Mouse (Mus musculus) layer of hippocampus, postnatal 36 days (tissue): ENCODE data around the gene Gbp2b. TPM values are rescaled to one million over a fixed set of nuclear protein-coding genes. Genes with fewer than 3 reads are reported as not detected.
A peak's percentile ranks its signal among the peaks of the same experiment; 100 is the strongest.
"Not testable (repeated sequence)": the region's sequence is repeated elsewhere in the genome, so short reads cannot be mapped to it uniquely, and the experiment has no call there.

Experiments
- DNase-seq, 2 experiments: peaks; one replicate each; pipeline ENCODE4 v3.0.0; 2022
- microRNA-seq, 2 experiments: library from miRNA; unstranded; fragments of <30 nt; microRNA quantifications; one replicate each; pipeline ENCODE4 v1.2.0; 2021
- total RNA-seq, 2 experiments: library from RNA; stranded (reverse); gene quantifications; 2 replicates each; pipeline ENCODE4 v1.2.3; 2021

The Gbp2b gene
- total RNA-seq, 2 experiments from 2014 or later = not detected

DNA sequence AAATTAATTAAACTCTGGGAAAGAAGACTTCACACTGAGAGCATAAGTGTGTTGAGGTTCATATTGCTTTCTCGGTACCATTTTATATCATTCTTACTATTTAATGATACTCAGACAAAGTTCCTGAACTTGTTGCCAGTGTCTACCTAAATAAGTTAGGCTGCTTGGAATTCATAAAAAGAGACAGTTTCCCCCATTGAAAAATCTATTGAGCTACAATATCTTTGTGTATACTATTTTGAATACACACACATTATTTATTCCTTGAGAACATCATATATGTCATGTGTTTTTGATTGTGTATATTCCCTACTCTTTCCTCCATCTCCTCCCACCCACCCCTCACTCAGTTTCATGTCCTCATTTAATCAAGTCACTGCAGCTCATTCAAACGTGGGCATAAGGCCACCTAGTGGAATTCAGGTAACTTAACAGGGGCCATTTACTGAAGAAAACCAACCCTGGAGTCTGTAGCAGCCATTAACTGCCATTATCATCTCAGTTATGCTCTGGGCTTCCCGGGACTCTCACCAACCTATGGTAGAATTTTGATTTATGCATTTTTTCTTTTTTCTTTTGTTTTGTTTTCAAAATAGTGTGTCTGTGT is 26.4 kb downstream of the Gbp2b start:
- no peak for DNase-seq

DNA sequence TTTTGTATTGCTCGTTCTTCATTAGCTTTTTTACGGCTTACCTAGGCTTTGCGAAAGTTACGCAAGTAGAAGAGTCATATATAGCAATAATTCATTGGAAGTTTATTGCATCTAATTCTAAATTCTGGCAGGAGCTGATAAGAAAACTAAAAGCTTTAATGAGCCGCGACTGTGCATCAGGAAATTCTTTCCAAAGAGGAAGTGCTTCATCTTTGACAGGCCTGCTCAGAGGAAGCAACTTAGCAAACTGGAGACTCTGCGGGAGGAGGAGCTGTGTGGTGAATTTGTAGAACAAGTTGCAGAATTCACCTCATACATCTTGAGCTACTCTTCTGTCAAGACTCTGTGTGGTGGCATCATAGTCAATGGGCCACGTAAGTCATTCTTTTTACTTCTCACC is 35.7 kb downstream of the Gbp2b start:
- no peak for DNase-seq

DNA sequence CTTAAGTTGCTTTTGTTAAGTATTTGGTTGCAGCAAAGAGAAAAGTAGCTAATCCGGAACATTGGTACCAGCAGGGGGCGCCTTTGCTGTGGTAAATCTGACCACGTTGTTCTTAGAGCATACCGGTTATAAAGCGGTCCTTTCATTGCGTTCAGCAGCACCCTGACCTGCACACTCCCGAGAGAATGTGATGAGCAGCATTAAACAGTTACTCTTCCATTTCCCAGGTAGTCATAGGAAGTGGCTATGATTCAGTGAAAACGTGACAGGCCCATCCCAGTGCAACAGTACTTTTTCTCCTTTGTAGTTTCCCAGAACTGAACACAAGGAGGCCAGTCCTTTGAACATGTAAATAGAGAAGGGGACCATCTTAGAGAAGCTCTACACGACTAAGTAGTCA is 45.6 kb downstream of the Gbp2b start:
- DNase-seq = peak in 1 of 2 experiments; percentile 5

DNA sequence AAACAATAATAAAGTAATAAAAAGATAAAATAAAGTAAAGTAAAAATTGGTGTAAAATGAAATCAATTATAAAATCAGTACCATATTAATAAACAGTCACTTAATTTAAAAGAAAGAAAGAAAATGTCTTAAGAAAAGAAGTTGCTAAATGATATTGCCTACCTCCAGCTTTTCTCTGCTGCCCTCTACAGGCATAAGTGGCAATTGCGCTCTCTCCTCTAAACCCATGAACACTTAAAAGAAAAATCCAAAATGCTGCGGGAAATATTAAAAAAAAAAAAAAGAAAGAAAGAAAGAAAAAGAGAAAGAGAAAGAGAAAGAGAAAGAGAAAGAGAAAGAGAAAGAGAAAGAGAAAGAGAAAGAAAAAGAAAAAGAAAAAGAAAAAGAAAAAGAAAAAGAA is 51.3 kb downstream of the Gbp2b start:
- DNase-seq = peak; percentile 25 to 59

DNA sequence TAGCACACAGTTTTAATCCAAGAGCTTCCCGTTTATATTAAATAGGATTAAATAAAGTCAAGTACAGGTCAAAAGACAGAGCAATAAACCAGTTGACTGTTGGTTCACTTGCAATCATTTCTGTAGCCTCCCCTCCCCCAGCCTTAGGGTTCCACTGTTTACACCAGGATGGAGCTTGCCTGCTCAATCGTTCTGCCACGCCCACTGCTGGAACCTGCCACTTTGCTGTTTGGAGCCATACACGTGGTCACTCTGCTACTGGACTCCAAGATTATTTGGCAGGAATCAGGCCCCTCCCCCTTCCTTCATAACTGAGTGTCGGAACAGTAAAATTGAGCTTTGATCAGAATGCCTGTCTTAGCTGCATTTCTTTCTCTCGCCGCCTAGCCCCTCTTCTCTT is 53.2 kb downstream of the Gbp2b start:
- DNase-seq = not testable (repeated sequence)

DNA sequence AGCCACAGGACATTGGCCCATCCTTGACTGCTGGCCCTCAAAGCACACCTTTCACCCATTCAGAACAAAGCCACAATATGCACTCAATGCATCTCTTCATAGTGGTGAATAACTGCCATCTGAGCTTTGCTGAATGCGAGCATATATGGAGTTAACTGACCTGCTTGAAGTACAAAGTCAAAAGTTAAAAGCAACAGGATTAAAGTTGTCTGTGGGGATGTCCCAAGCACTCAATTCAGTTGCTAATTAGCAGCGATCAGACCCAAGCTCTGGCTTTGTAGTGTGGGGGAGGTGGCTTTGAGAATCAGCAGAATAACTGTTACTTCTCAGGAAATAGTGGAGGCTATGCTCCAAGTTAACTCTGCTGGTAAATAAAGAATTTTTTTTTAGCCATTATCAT is 55.6 kb downstream of the Gbp2b start:
- DNase-seq = no peak

DNA sequence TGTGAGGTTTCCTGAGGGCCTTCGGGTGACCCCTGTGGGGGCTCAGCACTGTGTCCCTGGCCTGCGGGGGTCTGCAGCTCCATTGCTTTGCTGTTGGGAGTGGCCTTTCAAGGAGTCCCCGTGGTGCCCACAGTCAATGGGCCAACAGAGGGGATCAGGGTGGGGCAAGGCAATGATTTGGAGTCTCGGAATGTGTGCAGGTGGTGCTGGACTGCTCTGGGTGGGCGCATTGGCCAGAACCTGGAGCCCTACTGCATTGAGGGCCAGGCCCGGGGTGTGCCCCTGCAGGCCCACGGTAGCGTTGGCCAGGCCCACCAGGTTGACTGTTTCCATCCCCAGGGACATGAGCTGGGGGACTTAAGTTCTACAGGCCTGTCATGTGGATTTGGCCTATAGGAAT is 70.1 kb downstream of the Gbp2b start:
- DNase-seq = no peak

Small RNA genes lying within 50 kb of the gene (microRNA-seq; reads per million reads assigned to microRNA genes)
- 0 reads per million in 2 experiments for gene Mir6381

Other genes starting within 250 kb of the Gbp2b start
- gene Pdlim5, start 199.2 kb upstream of the Gbp2b start, total RNA-seq = 10 to 100 TPM; 22.6 to 25.7 TPM
- 1 to 10 TPM; 2.5 to 3.9 TPM for gene Gbp5, start 100.9 kb upstream of the Gbp2b start, total RNA-seq
- 1 to 10 TPM; 2.3 to 2.4 TPM for gene Gbp7, start 64.5 kb upstream of the Gbp2b start, total RNA-seq
- gene Gbp3, start 34.8 kb upstream of the Gbp2b start, total RNA-seq = 1 to 10 TPM; 4.2 to 6.2 TPM
- gene Gbp2, start 25.8 kb downstream of the Gbp2b start, total RNA-seq = 1 to 10 TPM; 1.6 to 3.3 TPM
- 1 to 10 TPM; 4.5 to 5.3 TPM for gene Kyat3, start 106.2 kb downstream of the Gbp2b start, total RNA-seq
- gene Gtf2b, start 170.2 kb downstream of the Gbp2b start, total RNA-seq = 10 to 100 TPM; 41.1 to 42.9 TPM